Mouse (Mus musculus): ENCODE measurements around the gene Ptprj.

The Ptprj gene

GRCm38 (mm10) chr2:90582814-90583213 lies 2.4 kb upstream of the Ptprj start:
- no peaks in the 10 kb centered on the region for H3K36me3 ChIP-seq (ENCODE audit: control insufficient read depth, insufficient read depth, low read length, poor library complexity, severe bottlenecking)
- no peak for DNase-seq (ENCODE audit: low read depth, low spot score)
- H3K27me3 ChIP-seq (ENCODE audit: control insufficient read depth, insufficient read depth, low read length, poor library complexity, severe bottlenecking), result no peaks in the 10 kb centered on the region

GRCm38 (mm10) chr2:90582311-90582710 lies 1.9 kb upstream of the Ptprj start:
- DNase-seq (ENCODE audit: low read depth, low spot score), result peak; percentile 46
- no peaks in the 10 kb centered on the region for H3K36me3 ChIP-seq (ENCODE audit: control insufficient read depth, insufficient read depth, low read length, poor library complexity, severe bottlenecking)
- no peaks in the 10 kb centered on the region for H3K27me3 ChIP-seq (ENCODE audit: control insufficient read depth, insufficient read depth, low read length, poor library complexity, severe bottlenecking)

- Histone ChIP-seq H3K36me3 (ENCODE audit: control insufficient read depth, insufficient read depth, low read length, poor library complexity, severe bottlenecking) (no peaks in the 10 kb centered on the region), H3K27me3 (ENCODE audit: control insufficient read depth, insufficient read depth, low read length, poor library complexity, severe bottlenecking) (no peaks in the 10 kb centered on the region)
- DNase-seq (ENCODE audit: low read depth, low spot score), result peak; percentile 37
Observed at GRCm38 (mm10) chr2:90581796-90582125, 1.3 kb upstream of the Ptprj start.

DNA sequence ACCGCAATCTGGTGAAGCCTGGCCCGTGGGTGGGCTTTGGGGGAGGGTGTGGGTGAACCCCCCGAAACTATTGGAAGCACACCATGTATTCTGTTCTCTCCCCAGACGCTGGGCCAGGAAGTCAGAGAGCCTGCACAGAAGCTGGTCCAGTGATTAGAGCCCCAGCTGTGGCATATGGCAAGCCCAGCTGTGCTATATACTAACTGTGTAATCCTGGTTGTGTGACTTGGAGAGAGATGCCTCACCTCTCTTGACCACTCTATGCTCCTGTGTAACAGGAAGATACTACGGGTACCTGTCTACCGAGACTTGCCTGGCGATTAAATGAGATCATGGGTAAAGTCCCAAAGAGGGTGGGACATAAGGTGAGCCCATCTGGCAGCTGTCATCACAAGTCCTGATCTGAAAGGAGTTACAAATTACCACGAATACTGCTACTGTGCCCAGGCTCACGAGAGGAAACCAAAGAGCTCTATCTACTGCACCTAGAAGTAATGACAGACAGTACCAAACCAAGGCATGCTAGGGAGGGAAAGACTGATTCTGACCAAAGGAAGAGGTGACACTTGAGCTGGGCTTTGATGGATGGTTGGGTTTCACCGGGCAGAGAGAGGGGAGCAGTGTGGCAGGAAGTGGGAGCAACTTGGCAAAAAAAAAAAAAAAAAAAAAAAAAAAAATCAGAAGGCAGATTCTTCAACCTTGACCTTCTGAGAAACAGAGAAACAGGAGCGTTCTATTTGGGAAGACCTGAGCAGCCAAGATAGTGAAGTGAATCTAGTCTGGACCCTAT lies 754 bp upstream of the Ptprj start:
- Histone ChIP-seq H3K36me3 (ENCODE audit: control insufficient read depth, insufficient read depth, low read length, poor library complexity, severe bottlenecking) (no peaks in the 10 kb centered on the region), H3K27me3 (ENCODE audit: control insufficient read depth, insufficient read depth, low read length, poor library complexity, severe bottlenecking) (no peaks in the 10 kb centered on the region)
- peak; percentile 72 for DNase-seq (ENCODE audit: low read depth, low spot score)

DNA sequence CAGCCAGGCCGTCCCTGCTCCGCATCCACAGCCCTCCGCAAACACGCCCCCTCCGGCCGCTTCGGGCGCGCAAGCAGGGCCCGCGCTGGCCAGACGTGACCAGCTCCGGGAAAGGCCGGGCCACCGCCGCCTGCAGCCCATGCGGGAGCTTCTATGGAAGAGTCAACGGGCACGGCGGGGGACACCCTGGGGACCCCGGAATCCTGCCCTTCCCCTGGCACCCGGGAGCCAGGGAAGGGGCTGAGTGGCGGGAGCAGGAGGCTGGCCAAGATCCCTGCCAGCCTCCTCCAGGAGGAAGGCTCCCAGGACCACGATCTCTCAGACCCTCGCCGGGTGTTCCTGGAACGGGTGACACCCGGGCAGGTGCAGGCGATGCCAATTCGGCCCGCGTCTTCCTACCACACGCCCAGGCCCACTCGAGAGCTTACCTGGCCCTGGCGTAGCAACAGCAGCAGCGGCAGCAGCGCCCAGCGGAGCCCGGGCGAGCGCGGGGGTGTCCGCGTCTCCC lies 665 bp downstream of the Ptprj start:
- DNase-seq (ENCODE audit: low read depth, low spot score), result no peak
- Histone ChIP-seq H3K27me3 (ENCODE audit: control insufficient read depth, insufficient read depth, low read length, poor library complexity, severe bottlenecking) (no peaks in the 10 kb centered on the region), H3K36me3 (ENCODE audit: control insufficient read depth, insufficient read depth, low read length, poor library complexity, severe bottlenecking) (no peaks in the 10 kb centered on the region)

DNA sequence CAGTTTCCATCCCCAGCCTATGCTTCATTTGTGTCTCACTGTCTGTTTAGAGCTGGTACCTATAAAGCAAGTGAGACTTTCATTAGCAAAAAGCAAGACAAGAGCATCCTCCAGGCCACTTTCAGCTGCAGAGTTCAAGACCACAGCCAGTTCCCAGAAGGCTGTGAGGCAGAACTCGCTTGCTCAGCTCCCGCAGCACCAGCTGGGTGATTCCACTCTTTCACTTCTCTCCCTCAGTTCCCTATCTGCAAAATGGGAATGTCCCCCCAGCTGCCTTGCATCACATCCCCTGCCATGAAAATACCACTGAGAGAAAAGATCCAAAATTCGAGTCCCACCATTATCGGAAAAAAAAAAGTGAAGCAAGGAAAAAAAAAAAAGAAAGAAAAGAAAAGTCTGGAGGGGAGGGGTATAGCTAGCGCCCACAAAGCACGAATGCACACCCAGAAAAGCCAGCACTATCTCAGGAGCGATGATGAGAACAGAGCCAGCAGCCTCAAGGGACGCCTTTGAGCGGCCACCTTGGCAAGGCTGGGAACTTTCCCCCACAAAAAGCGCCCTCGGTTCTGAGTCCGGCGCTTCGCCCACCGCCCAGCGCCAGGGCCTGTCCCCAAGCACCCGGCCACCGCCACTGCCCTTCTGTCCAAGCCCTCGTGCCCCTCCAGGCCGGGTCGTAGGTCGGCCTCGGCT lies 1.3 kb downstream of the Ptprj start:
- Histone ChIP-seq H3K36me3 (ENCODE audit: control insufficient read depth, insufficient read depth, low read length, poor library complexity, severe bottlenecking) (no peaks in the 10 kb centered on the region), H3K27me3 (ENCODE audit: control insufficient read depth, insufficient read depth, low read length, poor library complexity, severe bottlenecking) (no peaks in the 10 kb centered on the region)
- peak; percentile 50 for DNase-seq (ENCODE audit: low read depth, low spot score)

- no peak for DNase-seq (ENCODE audit: low read depth, low spot score)
- H3K27me3 ChIP-seq (ENCODE audit: control insufficient read depth, insufficient read depth, low read length, poor library complexity, severe bottlenecking), result no peaks in the 10 kb centered on the region
- H3K36me3 ChIP-seq (ENCODE audit: control insufficient read depth, insufficient read depth, low read length, poor library complexity, severe bottlenecking), result no peaks in the 10 kb centered on the region
Observed at GRCm38 (mm10) chr2:90577451-90578279, 2.8 kb downstream of the Ptprj start.

DNA sequence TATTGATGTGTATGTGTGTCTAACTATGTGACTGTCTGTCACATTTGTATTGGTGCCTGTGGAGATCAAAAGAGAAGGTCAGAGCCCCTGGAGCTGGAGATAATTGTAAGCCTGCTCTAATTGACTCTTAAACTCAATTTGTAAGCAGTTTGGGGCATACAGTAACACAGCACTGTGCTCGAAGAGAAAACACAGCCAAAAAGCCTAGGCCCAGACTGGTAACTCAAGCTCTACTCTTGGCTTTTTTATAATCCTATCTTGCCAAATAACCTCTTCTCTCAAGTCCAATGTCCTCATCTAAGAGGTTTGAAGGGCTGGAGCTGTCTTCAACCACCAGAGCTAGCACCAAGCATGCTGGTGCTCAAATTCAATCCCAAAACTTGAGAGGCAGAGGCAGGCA lies 3.5 kb downstream of the Ptprj start:
- no peak for DNase-seq (ENCODE audit: low read depth, low spot score)
- Histone ChIP-seq H3K27me3 (ENCODE audit: control insufficient read depth, insufficient read depth, low read length, poor library complexity, severe bottlenecking) (no peaks in the 10 kb centered on the region), H3K36me3 (ENCODE audit: control insufficient read depth, insufficient read depth, low read length, poor library complexity, severe bottlenecking) (no peaks in the 10 kb centered on the region)

DNA sequence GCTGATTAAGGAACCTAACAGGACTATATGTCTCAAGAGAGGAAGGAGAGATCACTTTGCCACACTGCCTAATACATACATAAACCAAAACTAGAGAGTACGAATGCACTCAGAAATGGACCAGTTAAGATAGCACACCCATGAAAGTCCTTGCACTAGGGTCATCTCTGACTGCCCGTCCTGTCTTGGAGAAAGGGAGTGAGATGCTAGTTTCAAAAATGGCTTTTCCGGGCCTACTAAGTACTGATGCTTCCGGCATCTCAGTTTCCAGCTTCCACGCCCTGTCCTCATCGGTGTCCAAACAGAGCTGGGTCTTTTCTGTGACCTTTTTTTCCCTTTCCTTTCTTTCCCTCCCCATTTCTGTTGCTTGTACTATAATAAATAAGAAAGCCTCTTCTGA lies 4.0 kb downstream of the Ptprj start:
- Histone ChIP-seq H3K27me3 (ENCODE audit: control insufficient read depth, insufficient read depth, low read length, poor library complexity, severe bottlenecking) (no peaks in the 10 kb centered on the region), H3K36me3 (ENCODE audit: control insufficient read depth, insufficient read depth, low read length, poor library complexity, severe bottlenecking) (no peaks in the 10 kb centered on the region)
- no peak for DNase-seq (ENCODE audit: low read depth, low spot score)

DNA sequence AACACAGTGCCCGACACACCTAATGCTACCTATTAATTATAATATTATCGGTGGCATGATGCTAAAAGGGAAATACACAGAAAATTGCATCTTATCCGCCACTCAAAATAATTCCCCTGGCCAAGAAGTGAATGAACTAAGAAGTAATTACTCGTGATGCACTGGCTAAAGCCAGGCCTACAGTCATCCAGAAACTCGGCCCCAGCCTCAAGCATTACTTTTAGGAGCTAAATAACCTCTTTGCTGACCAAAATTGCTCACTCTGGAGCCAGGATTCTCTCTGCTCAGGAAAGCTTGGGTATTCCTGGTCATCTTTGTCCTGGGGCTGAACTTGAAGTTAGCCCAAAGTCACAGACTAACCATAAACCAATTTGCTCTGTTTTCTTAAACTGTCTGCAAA lies 4.7 kb downstream of the Ptprj start:
- H3K27me3 ChIP-seq (ENCODE audit: control insufficient read depth, insufficient read depth, low read length, poor library complexity, severe bottlenecking), result no peaks in the 10 kb centered on the region
- DNase-seq (ENCODE audit: low read depth, low spot score), result no peak
- no peaks in the 10 kb centered on the region for H3K36me3 ChIP-seq (ENCODE audit: control insufficient read depth, insufficient read depth, low read length, poor library complexity, severe bottlenecking)

- DNase-seq (ENCODE audit: low read depth, low spot score), result no peak
- no peaks in the 10 kb centered on the region for H3K27me3 ChIP-seq (ENCODE audit: control insufficient read depth, insufficient read depth, low read length, poor library complexity, severe bottlenecking)
Observed at GRCm38 (mm10) chr2:90575116-90575515, 5.3 kb downstream of the Ptprj start.

GRCm38 (mm10) chr2:90574536-90574935 lies 5.9 kb downstream of the Ptprj start:
- DNase-seq (ENCODE audit: low read depth, low spot score), result no peak
- Histone ChIP-seq H3K27me3 (ENCODE audit: control insufficient read depth, insufficient read depth, low read length, poor library complexity, severe bottlenecking) (no peaks in the 10 kb centered on the region), H3K36me3 (ENCODE audit: control insufficient read depth, insufficient read depth, low read length, poor library complexity, severe bottlenecking) (no peaks in the 10 kb centered on the region)

More at GRCm38 (mm10) chr2:90575116-90575515, 5.3 kb downstream of the Ptprj start:
- H3K36me3 ChIP-seq (ENCODE audit: control insufficient read depth, insufficient read depth, low read length, poor library complexity, severe bottlenecking), result no peaks in the 10 kb centered on the region

GRCm38 (mm10) chr2:90573640-90574526 lies 6.6 kb downstream of the Ptprj start:
- H3K27me3 ChIP-seq (ENCODE audit: control insufficient read depth, insufficient read depth, low read length, poor library complexity, severe bottlenecking), result no peaks in the 10 kb centered on the region
- peak; percentile 62 for DNase-seq (ENCODE audit: low read depth, low spot score)
- no peaks in the 10 kb centered on the region for H3K36me3 ChIP-seq (ENCODE audit: control insufficient read depth, insufficient read depth, low read length, poor library complexity, severe bottlenecking)

DNA sequence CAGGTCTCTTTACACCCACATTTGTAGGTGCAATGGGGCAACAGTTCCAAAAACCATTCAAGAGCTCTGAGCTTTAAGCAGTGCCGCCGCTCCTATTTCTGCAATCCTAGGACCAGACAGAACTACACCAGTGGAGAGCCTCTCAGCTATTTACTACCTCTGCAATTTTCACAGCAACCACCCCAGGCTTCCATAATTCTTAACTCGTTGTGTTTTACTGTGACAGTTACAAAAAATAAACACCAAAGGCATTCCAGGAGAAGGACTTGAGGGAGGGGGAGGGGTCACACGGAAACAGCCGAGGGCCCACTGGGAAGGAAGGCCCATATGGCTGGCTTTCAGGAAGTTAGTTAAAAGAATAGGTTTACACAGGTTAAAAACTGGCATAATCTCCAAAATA lies 8.3 kb downstream of the Ptprj start:
- DNase-seq (ENCODE audit: low read depth, low spot score), result no peak
- Histone ChIP-seq H3K36me3 (ENCODE audit: control insufficient read depth, insufficient read depth, low read length, poor library complexity, severe bottlenecking) (no peaks in the 10 kb centered on the region), H3K27me3 (ENCODE audit: control insufficient read depth, insufficient read depth, low read length, poor library complexity, severe bottlenecking) (no peaks in the 10 kb centered on the region)
